Mouse (Mus musculus): ENCODE results near the gene Olfr164.

Gene Olfr164

GRCm38 (mm10) chr16:19313964-19314363, at the start of gene Olfr164:
Gene Olfr164 (minus strand): TSS chr16:19314064.
- no peak for DNase-seq

- DNase-seq: no peak
These were observed 35.2 kb upstream of the Olfr164 start for GRCm38 (mm10) chr16:19349111-19349510.

GRCm38 (mm10) chr16:19263235-19263634, 50.6 kb downstream of the Olfr164 start:
- DNase-seq: no peak

- no peak for DNase-seq
These were observed 53.1 kb downstream of the Olfr164 start for GRCm38 (mm10) chr16:19260780-19261179.

GRCm38 (mm10) chr16:19245835-19246234, 68.0 kb downstream of the Olfr164 start:
- no peak for DNase-seq

- DNase-seq: no peak
These were observed 72.3 kb downstream of the Olfr164 start for GRCm38 (mm10) chr16:19241539-19242025.

GRCm38 (mm10) chr16:19240792-19241538, 72.9 kb downstream of the Olfr164 start:
- no peak for DNase-seq

- no peak for DNase-seq
These were observed 77.1 kb downstream of the Olfr164 start for GRCm38 (mm10) chr16:19236719-19237118.
